In the genomic region with DNA sequence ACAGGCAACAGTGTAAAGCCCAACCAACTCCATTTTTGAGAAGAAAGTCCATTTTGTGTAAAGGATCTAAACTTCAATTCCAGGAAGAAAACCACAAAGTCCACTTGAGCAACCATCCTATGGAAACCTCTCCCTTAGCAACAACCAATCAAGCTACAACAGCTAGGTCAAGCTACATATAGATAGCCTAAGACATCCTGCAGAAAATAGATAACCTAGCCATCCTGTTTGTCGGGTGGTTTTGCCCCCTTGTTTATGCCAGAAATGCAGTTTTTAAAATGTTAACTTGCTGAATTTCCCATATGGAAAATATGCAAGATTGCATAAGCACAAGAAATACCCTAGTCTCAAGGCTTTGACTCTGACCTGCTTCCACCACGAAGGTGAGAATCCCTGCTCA, we compare ENCODE assay signal across 30 mouse cellular contexts.
"Had no signal": no experiment of that assay in that cellular context is flagged by ENCODE, and none has a peak within 500 bp of the region (broad histone marks: within the 10 kb centered on the region; RNA-seq: fewer than 3 reads in every experiment).

No protein-coding gene starts in this region.

- H3K4me1 ChIP-seq: heart, embryonic 10.5 days; heart, embryonic 12.5 days; heart, embryonic 13.5 days; heart, embryonic 15.5 days; hindbrain, embryonic 10.5 days; hindbrain, embryonic 12.5 days; hindbrain, embryonic 13.5 days; hindbrain, embryonic 15.5 days; intestine, embryonic 15.5 days; kidney, embryonic 15.5 days had no signal

- H3K27ac ChIP-seq: heart, embryonic 10.5 days; heart, embryonic 13.5 days; heart, embryonic 15.5 days; hindbrain, embryonic 10.5 days; hindbrain, embryonic 12.5 days; hindbrain, embryonic 13.5 days; hindbrain, embryonic 14.5 days; hindbrain, embryonic 15.5 days; hindbrain, postnatal 0 days; intestine, embryonic 15.5 days; kidney, embryonic 15.5 days; kidney, postnatal 0 days; layer of hippocampus, adult 2 months; left cerebral cortex, adult 2 months had no signal

- H3K9ac ChIP-seq: heart, embryonic 12.5 days; heart, embryonic 13.5 days; heart, embryonic 15.5 days; hindbrain, embryonic 12.5 days; hindbrain, embryonic 13.5 days; hindbrain, embryonic 14.5 days; hindbrain, embryonic 15.5 days; intestine, embryonic 15.5 days; kidney, embryonic 15.5 days had no signal

- H3K36me3 ChIP-seq: heart, embryonic 10.5 days; heart, embryonic 12.5 days; heart, embryonic 13.5 days; heart, embryonic 15.5 days; hindbrain, embryonic 10.5 days; hindbrain, embryonic 12.5 days; hindbrain, embryonic 13.5 days; hindbrain, embryonic 15.5 days; intestine, embryonic 15.5 days; kidney, embryonic 15.5 days had no signal

- H3K4me3 ChIP-seq: heart, embryonic 10.5 days; heart, embryonic 12.5 days; heart, embryonic 13.5 days; heart, embryonic 15.5 days; hindbrain, embryonic 10.5 days; hindbrain, embryonic 12.5 days; hindbrain, embryonic 13.5 days; hindbrain, embryonic 15.5 days; intestine, embryonic 15.5 days; kidney, embryonic 15.5 days; layer of hippocampus, adult 2 months; left cerebral cortex, adult 2 months had no signal

- H3K9me3 ChIP-seq: heart, embryonic 10.5 days; heart, embryonic 12.5 days; heart, embryonic 13.5 days; heart, embryonic 15.5 days; hindbrain, embryonic 10.5 days; hindbrain, embryonic 12.5 days; hindbrain, embryonic 13.5 days; hindbrain, embryonic 15.5 days; intestine, embryonic 15.5 days; kidney, embryonic 15.5 days had no signal

- H3K27me3 ChIP-seq: heart, embryonic 12.5 days; heart, embryonic 13.5 days; heart, embryonic 15.5 days; hindbrain, embryonic 12.5 days; hindbrain, embryonic 13.5 days; hindbrain, embryonic 15.5 days; intestine, embryonic 15.5 days; kidney, embryonic 15.5 days had no signal

- DNase-seq: heart, postnatal 10 days; heart, postnatal 14 days; heart, postnatal 36 days; heart, postnatal 4 days; kidney, adult 11 months; kidney, adult 18-20 months; kidney, adult 2 months; kidney, adult 8-10 months; kidney, adult 9 months; kidney, postnatal 10 days; kidney, postnatal 14 days; kidney, postnatal 25 days; kidney, postnatal 36 days; kidney, postnatal 4 days; layer of hippocampus, adult 9-11 months had no signal
